Mouse (Mus musculus) heart, embryonic 11.5 days (tissue): Measurements from ENCODE around the gene Asxl2. TPM values are rescaled to one million over a fixed set of nuclear protein-coding genes. Genes with fewer than 3 reads are reported as not detected.
"Not testable (repeated sequence)": the region's sequence is repeated elsewhere in the genome, so short reads cannot be mapped to it uniquely, and the experiment has no call there.

Source experiments
- ATAC-seq: fragments of 200-750 bp; cut with Nextera tagmentation; replicated peaks from 2 replicates; pipeline ENCODE4 v1.8.0; 2017; ENCODE audit warnings: moderate library complexity; ENCODE audit not compliant: insufficient number of reproducible peaks, low FRiP score, low TSS enrichment
- H3K27ac ChIP-seq: fragments of 300-500 bp; sonication (generic); 2 replicates; pipeline ENCODE4 v1.5.1; 2014; ENCODE audit warnings: mild to moderate bottlenecking, low read depth, low read length
- H3K27me3 ChIP-seq: fragments of 300-500 bp; sonication (generic); 2 replicates; pipeline ENCODE4 v1.6.1; 2014; ENCODE audit warnings: mild to moderate bottlenecking, low read length, mixed read lengths; ENCODE audit not compliant: control insufficient read depth, insufficient read depth
- H3K36me3 ChIP-seq: fragments of 300-500 bp; sonication (generic); 2 replicates; pipeline ENCODE4 v1.6.1; 2014; ENCODE audit warnings: mild to moderate bottlenecking, low read length, moderate library complexity, mixed read lengths; ENCODE audit not compliant: control insufficient read depth, insufficient read depth
- H3K4me1 ChIP-seq: fragments of 300-500 bp; sonication (generic); 2 replicates; pipeline ENCODE4 v1.6.1; 2014; ENCODE audit warnings: low read length; ENCODE audit not compliant: control insufficient read depth, insufficient read depth
- H3K4me2 ChIP-seq: fragments of 300-500 bp; sonication (generic); 2 replicates; pipeline ENCODE4 v1.6.1; 2014; ENCODE audit warnings: mild to moderate bottlenecking, moderate library complexity
- H3K4me3 ChIP-seq: fragments of 300-500 bp; sonication (generic); 2 replicates; pipeline ENCODE4 v1.5.1; 2014; ENCODE audit warnings: low read depth, low read length
- H3K9ac ChIP-seq: fragments of 300-500 bp; sonication (generic); 2 replicates; pipeline ENCODE4 v1.6.1; 2014; ENCODE audit warnings: mild to moderate bottlenecking, low read depth, low read length, moderate library complexity
- H3K9me3 ChIP-seq: fragments of 300-500 bp; sonication (generic); replicated peaks from 2 replicates; pipeline ENCODE4 v1.6.1; 2016; ENCODE audit warnings: low read length; ENCODE audit not compliant: control insufficient read depth
- WGBS: fragments of 180-500 bp; shearing (Covaris S2); extraction: QIAGEN DNeasy Blood & Tissue Kit; methylation state at CpG from one replicate; pipeline ENCODE4 v1.1.7; 2014; ENCODE audit not compliant: insufficient replicate concordance; 5-methylcytosine and 5-hydroxymethylcytosine counted together
- polyA plus RNA-seq: library from polyadenylated mRNA; unstranded; fragments of >200 nt; fragmentation: Nextera tagmentation; extraction: Ambion mirVana; gene quantifications from 2 replicates; pipeline ENCODE4 v1.2.1, GENCODE M21; 2014

Gene Asxl2
- polyA plus RNA-seq, 1 experiment from 2014 or later: 21.3 TPM

GRCm38 (mm10) chr12:3500071-3500470 is 73.4 kb downstream of the Asxl2 start:
- Histone ChIP-seq H3K36me3 (peaks cover 21% of the 10 kb centered on the region), H3K27me3 (no peaks in the 10 kb centered on the region), H3K4me1 (no peaks in the 10 kb centered on the region), H3K9me3 (no peaks in the 10 kb centered on the region), H3K4me2 (no peak overlapping the region), H3K27ac (no peak overlapping the region), H3K9ac (no peak overlapping the region), H3K4me3 (no peak overlapping the region)
- ATAC-seq: no peak; the same call in 1 of the 2 replicates
- WGBS: 81% methylated on average over 6 of the region's 6 CpGs

- Histone ChIP-seq H3K36me3 (no peaks in the 10 kb centered on the region), H3K27me3 (no peaks in the 10 kb centered on the region), H3K9ac (no peak overlapping the region), H3K4me1 (no peaks in the 10 kb centered on the region), H3K4me2 (no peak overlapping the region), H3K4me3 (no peak overlapping the region), H3K27ac (no peak overlapping the region), H3K9me3 (no peaks in the 10 kb centered on the region)
- WGBS: 81% methylated on average over 4 of the region's 4 CpGs
- no peak for ATAC-seq
Measured at GRCm38 (mm10) chr12:3518665-3519297, 92.1 kb downstream of the Asxl2 start.

GRCm38 (mm10) chr12:3521806-3522205 is 95.1 kb downstream of the Asxl2 start:
- not testable (repeated sequence) for H3K36me3 ChIP-seq, H3K27ac ChIP-seq, ATAC-seq, H3K4me1 ChIP-seq, H3K4me2 ChIP-seq, H3K9ac ChIP-seq, H3K4me3 ChIP-seq, H3K27me3 ChIP-seq, H3K9me3 ChIP-seq
- 88% methylated on average over 4 of the region's 8 CpGs for WGBS

DNA sequence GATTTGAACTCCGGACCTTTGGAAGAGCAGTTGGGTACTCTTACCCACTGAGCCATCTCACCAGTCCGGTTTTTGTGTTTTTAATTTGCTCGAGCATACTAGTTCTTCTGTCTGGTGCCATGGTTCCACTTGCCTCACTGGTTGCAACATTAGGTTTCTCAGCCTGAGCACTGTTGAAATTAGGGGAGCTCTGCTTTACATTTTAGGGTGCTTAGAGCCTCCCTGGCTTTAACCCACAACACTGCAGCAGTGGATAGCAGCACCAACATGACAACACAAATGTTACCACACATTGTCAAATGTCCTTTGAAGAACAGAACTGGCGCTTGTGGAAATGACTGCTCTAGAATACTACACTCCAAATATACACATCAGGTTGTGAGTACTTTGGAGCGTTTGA is 98.9 kb downstream of the Asxl2 start:
- H3K9ac ChIP-seq: no peak overlapping the region
- no peak overlapping the region for H3K4me3 ChIP-seq
- H3K9me3 ChIP-seq: 0 out of 2 replicates have a peak, but pooled peaks cover 3% of the 10 kb centered on the region
- no peak overlapping the region for H3K4me2 ChIP-seq
- 86% methylated on average over 5 of the region's 5 CpGs for WGBS
- H3K4me1 ChIP-seq: no peaks in the 10 kb centered on the region
- ATAC-seq: no peak
- no peaks in the 10 kb centered on the region for H3K36me3 ChIP-seq
- H3K27ac ChIP-seq: no peak overlapping the region
- no peaks in the 10 kb centered on the region for H3K27me3 ChIP-seq

DNA sequence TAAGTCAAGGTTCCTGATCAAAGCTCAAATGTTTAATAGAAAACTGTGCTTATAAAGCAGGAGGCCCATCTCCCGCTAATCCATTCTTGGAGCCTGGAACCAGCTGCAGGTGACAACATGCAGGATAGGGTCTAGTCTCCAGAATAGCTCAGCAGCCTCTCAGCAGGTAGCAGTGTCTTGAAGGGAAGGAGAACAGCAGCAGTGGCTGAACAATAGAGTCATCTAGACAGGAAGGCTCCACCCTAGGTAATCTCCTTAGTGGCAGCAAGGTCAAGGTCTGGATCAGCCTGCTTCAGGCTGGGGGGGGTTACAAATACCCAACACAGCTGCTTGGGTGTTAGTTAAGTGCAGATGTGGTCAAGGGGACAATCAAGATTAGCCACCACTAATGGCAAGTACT is 108.8 kb downstream of the Asxl2 start:
- H3K4me2 ChIP-seq, H3K9ac ChIP-seq, H3K4me1 ChIP-seq, H3K27me3 ChIP-seq, H3K27ac ChIP-seq, ATAC-seq, H3K9me3 ChIP-seq, H3K36me3 ChIP-seq, H3K4me3 ChIP-seq: not testable (repeated sequence)
- WGBS: 86% methylated on average over 1 of the region's 1 CpGs

- H3K27me3 ChIP-seq: no peaks in the 10 kb centered on the region
- 70% methylated on average over 3 of the region's 3 CpGs for WGBS
- ATAC-seq: no peak
Measured at GRCm38 (mm10) chr12:3537616-3538015, 111.0 kb downstream of the Asxl2 start.

DNA sequence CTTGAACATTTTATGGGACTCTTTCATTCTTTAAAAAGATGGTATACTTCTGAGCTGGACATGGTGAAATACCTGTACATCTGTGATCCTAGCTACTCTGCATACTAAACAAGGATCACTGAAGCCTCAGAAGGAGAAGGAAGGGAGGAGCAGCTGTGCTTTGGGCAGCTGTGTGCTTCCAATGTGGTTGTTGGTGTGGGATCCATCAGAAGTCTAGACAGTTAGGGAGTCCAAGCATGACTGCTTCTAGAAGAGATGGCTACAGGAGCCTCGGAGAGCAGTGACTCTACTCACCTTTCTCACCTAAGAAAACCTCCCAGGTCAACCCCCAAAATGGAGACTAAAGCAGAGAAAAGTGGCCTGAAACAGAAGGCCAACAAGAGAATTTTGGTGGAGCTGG is 111.4 kb downstream of the Asxl2 start:
- H3K9me3 ChIP-seq: no peaks in the 10 kb centered on the region
- 45% methylated on average over 1 of the region's 1 CpGs for WGBS
- H3K4me1 ChIP-seq: no peaks in the 10 kb centered on the region
- H3K4me2 ChIP-seq: no peak overlapping the region
- no peak overlapping the region for H3K27ac ChIP-seq
- H3K4me3 ChIP-seq: no peak overlapping the region
- ATAC-seq: no peak
- no peaks in the 10 kb centered on the region for H3K27me3 ChIP-seq
- H3K36me3 ChIP-seq: no peaks in the 10 kb centered on the region
- no peak overlapping the region for H3K9ac ChIP-seq

More at GRCm38 (mm10) chr12:3537616-3538015, 111.0 kb downstream of the Asxl2 start:
- Histone ChIP-seq H3K4me1 (no peaks in the 10 kb centered on the region), H3K9ac (no peak overlapping the region), H3K36me3 (no peaks in the 10 kb centered on the region), H3K4me2 (no peak overlapping the region), H3K9me3 (no peaks in the 10 kb centered on the region), H3K27ac (no peak overlapping the region), H3K4me3 (no peak overlapping the region)

- ATAC-seq: no peak
- H3K9me3 ChIP-seq: no peaks in the 10 kb centered on the region
- H3K4me1 ChIP-seq: no peaks in the 10 kb centered on the region
- no peak overlapping the region for H3K9ac ChIP-seq
- H3K27ac ChIP-seq: no peak overlapping the region
- 63% methylated on average over 2 of the region's 2 CpGs for WGBS
- no peaks in the 10 kb centered on the region for H3K36me3 ChIP-seq
- no peak overlapping the region for H3K4me2 ChIP-seq
- H3K27me3 ChIP-seq: no peaks in the 10 kb centered on the region
- H3K4me3 ChIP-seq: no peak overlapping the region
Measured at GRCm38 (mm10) chr12:3539605-3540004, 112.9 kb downstream of the Asxl2 start.

DNA sequence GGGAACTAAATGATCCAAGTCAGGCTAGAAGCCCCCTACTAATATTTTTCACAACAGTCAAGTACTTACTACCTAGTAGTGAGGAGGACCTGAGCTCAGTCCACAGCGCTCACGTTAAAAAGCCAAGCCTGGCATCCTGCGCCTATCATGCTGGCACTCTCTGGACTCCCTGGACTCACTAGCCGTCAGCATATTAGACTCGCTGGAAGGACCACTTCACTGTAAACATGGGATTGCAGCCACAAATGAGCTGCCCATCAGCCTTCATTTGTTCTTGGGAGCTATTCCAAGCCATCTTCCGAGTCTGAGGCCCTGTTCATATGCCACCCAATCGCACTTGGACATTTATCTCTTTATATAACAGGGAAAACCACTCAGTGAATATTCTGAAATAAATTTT is 114.2 kb downstream of the Asxl2 start:
- no peak for ATAC-seq
- Histone ChIP-seq H3K4me3 (no peak overlapping the region), H3K27me3 (no peaks in the 10 kb centered on the region), H3K27ac (no peak overlapping the region), H3K9me3 (no peaks in the 10 kb centered on the region), H3K4me2 (no peak overlapping the region), H3K36me3 (no peaks in the 10 kb centered on the region), H3K4me1 (no peaks in the 10 kb centered on the region), H3K9ac (no peak overlapping the region)
- 85% methylated on average over 7 of the region's 7 CpGs for WGBS
